Mouse (Mus musculus): ENCODE results near the gene Zfp689. TPM values are rescaled to one million over a fixed set of nuclear protein-coding genes. Genes with fewer than 3 reads are reported as not detected.

Gene Zfp689
- polyA plus RNA-seq, 1 experiment from 2014 or later = 2.1 TPM

GRCm38 (mm10) chr7:127426354-127426753 lies 22.6 kb downstream of the Zfp689 start:
- H3K4me3 ChIP-seq (ENCODE audit: low read depth, low read length) = no peak overlapping the region
- H3K27ac ChIP-seq (replicated peaks) = no peak overlapping the region
- WGBS = 60% methylated on average over 3 of the region's 3 CpGs
- TF ChIP-seq CTCF (IDR thresholded peaks at IDR 0.05; ENCODE audit: low read depth) = no peak
- TF ChIP-seq EP300 (optimal IDR thresholded peaks at IDR 0.05) = no peak
- H3K9ac ChIP-seq (ENCODE audit: low read length) = no peak overlapping the region
- H3K4me1 ChIP-seq (replicated peaks; ENCODE audit: control insufficient read depth, insufficient read depth) = peaks cover under 1% of the 10 kb centered on the region; the same call in 1 of the 2 replicates
- H3K9me3 ChIP-seq (ENCODE audit: control insufficient read depth, low read length) = no peaks in the 10 kb centered on the region
- H3K4me2 ChIP-seq (replicated peaks; ENCODE audit: low read depth) = no peak overlapping the region
- no peaks in the 10 kb centered on the region for H3K27me3 ChIP-seq (ENCODE audit: control insufficient read depth, insufficient read depth, low read length)
- no peak for ATAC-seq (ENCODE audit: low FRiP score, low TSS enrichment)
- no peak for DNase-seq (ENCODE audit: low spot score)
- no peaks in the 10 kb centered on the region for H3K36me3 ChIP-seq (ENCODE audit: control insufficient read depth, insufficient read depth, low read length)

- TF ChIP-seq CTCF (IDR thresholded peaks at IDR 0.05; ENCODE audit: low read depth) = no peak
- TF ChIP-seq EP300 (optimal IDR thresholded peaks at IDR 0.05) = no peak
- Histone ChIP-seq H3K4me2 (replicated peaks; ENCODE audit: low read depth) (no peak overlapping the region), H3K27ac (replicated peaks) (no peak overlapping the region), H3K27me3 (ENCODE audit: control insufficient read depth, insufficient read depth, low read length) (no peaks in the 10 kb centered on the region), H3K9me3 (ENCODE audit: control insufficient read depth, low read length) (no peaks in the 10 kb centered on the region), H3K4me3 (ENCODE audit: low read depth, low read length) (no peak overlapping the region), H3K36me3 (ENCODE audit: control insufficient read depth, insufficient read depth, low read length) (no peaks in the 10 kb centered on the region), H3K4me1 (replicated peaks; ENCODE audit: control insufficient read depth, insufficient read depth) (peaks cover 5% of the 10 kb centered on the region; the same call in 1 of the 2 replicates), H3K9ac (ENCODE audit: low read length) (no peak overlapping the region)
- DNase-seq (ENCODE audit: low spot score) = no peak
- 82% methylated on average over 2 of the region's 2 CpGs for WGBS
- ATAC-seq (ENCODE audit: low FRiP score, low TSS enrichment) = no peak; the same call in 1 of the 2 replicates
Measured at GRCm38 (mm10) chr7:127425911-127426310, 23.0 kb downstream of the Zfp689 start.

GRCm38 (mm10) chr7:127425291-127425690 lies 23.7 kb downstream of the Zfp689 start:
- 84% methylated on average over 3 of the region's 3 CpGs for WGBS
- ATAC-seq (ENCODE audit: low FRiP score, low TSS enrichment) (no peak), DNase-seq (ENCODE audit: low spot score) (no peak)
- no peak overlapping the region for H3K27ac ChIP-seq (replicated peaks)
- peaks cover 5% of the 10 kb centered on the region; the same call in 1 of the 2 replicates for H3K4me1 ChIP-seq (replicated peaks; ENCODE audit: control insufficient read depth, insufficient read depth)
- H3K4me2 ChIP-seq (replicated peaks; ENCODE audit: low read depth) = no peak overlapping the region
- H3K9ac ChIP-seq (ENCODE audit: low read length) = no peak overlapping the region
- H3K36me3 ChIP-seq (ENCODE audit: control insufficient read depth, insufficient read depth, low read length) = no peaks in the 10 kb centered on the region
- H3K4me3 ChIP-seq (ENCODE audit: low read depth, low read length) = no peak overlapping the region
- H3K9me3 ChIP-seq (ENCODE audit: control insufficient read depth, low read length) = no peaks in the 10 kb centered on the region
- TF ChIP-seq CTCF (IDR thresholded peaks at IDR 0.05; ENCODE audit: low read depth) = no peak
- no peaks in the 10 kb centered on the region for H3K27me3 ChIP-seq (ENCODE audit: control insufficient read depth, insufficient read depth, low read length)

- ATAC-seq (ENCODE audit: low FRiP score, low TSS enrichment) = peak; percentile 41; the same call in 1 of the 2 replicates
- Histone ChIP-seq H3K9ac (ENCODE audit: low read length) (peak overlapping the region; percentile 83; the same call in 1 of the 2 replicates), H3K9me3 (ENCODE audit: control insufficient read depth, low read length) (no peaks in the 10 kb centered on the region)
Measured at GRCm38 (mm10) chr7:127422247-127422646, 26.7 kb downstream of the Zfp689 start.

GRCm38 (mm10) chr7:127421388-127422191 lies 27.4 kb downstream of the Zfp689 start, which contains the start of gene Zfp688:
Gene Zfp688 (minus strand): TSS chr7:127422068.
- Histone ChIP-seq H3K36me3 (ENCODE audit: control insufficient read depth, insufficient read depth, low read length) (0 out of 2 replicates have a peak, but pooled peaks cover 3% of the 10 kb centered on the region), H3K27ac (replicated peaks) (peak within 1 kb of the TSS; percentile 56; the same call in 1 of the 2 replicates), H3K27me3 (ENCODE audit: control insufficient read depth, insufficient read depth, low read length) (no peaks in the 10 kb centered on the region), H3K4me3 (ENCODE audit: low read depth, low read length) (peak within 1 kb of the TSS; percentile 75), H3K9me3 (ENCODE audit: control insufficient read depth, low read length) (no peaks in the 10 kb centered on the region), H3K9ac (ENCODE audit: low read length) (peak within 1 kb of the TSS; percentile 83), H3K4me2 (replicated peaks; ENCODE audit: low read depth) (peak within 1 kb of the TSS; percentile 93), H3K4me1 (replicated peaks; ENCODE audit: control insufficient read depth, insufficient read depth) (peaks cover 5% of the 10 kb centered on the region; the same call in 1 of the 2 replicates)
- ATAC-seq (ENCODE audit: low FRiP score, low TSS enrichment) (peak; percentile 96), DNase-seq (ENCODE audit: low spot score) (peak; percentile 97)
- 1% methylated on average over 47 of the region's 48 CpGs for WGBS
- TF ChIP-seq CTCF (IDR thresholded peaks at IDR 0.05; ENCODE audit: low read depth) (peak; percentile 39; the same call in 1 of the 2 replicates), EP300 (optimal IDR thresholded peaks at IDR 0.05) (no peak)

More at GRCm38 (mm10) chr7:127422247-127422646, 26.7 kb downstream of the Zfp689 start:
- TF ChIP-seq CTCF (IDR thresholded peaks at IDR 0.05; ENCODE audit: low read depth) = no peak
- Histone ChIP-seq H3K36me3 (ENCODE audit: control insufficient read depth, insufficient read depth, low read length) (0 out of 2 replicates have a peak, but pooled peaks cover 3% of the 10 kb centered on the region), H3K4me2 (replicated peaks; ENCODE audit: low read depth) (peak overlapping the region; percentile 93), H3K27ac (replicated peaks) (no peak overlapping the region), H3K4me3 (ENCODE audit: low read depth, low read length) (peak overlapping the region; percentile 75), H3K27me3 (ENCODE audit: control insufficient read depth, insufficient read depth, low read length) (no peaks in the 10 kb centered on the region), H3K4me1 (replicated peaks; ENCODE audit: control insufficient read depth, insufficient read depth) (peaks cover 5% of the 10 kb centered on the region; the same call in 1 of the 2 replicates)
- no peak for DNase-seq (ENCODE audit: low spot score)
- WGBS = under 1% methylated on average over 15 of the region's 15 CpGs

GRCm38 (mm10) chr7:127411418-127411817 lies 37.5 kb downstream of the Zfp689 start:
- 77% methylated on average over 2 of the region's 2 CpGs for WGBS
- H3K9ac ChIP-seq (ENCODE audit: low read length) = no peak overlapping the region
- H3K27me3 ChIP-seq (ENCODE audit: control insufficient read depth, insufficient read depth, low read length) = no peaks in the 10 kb centered on the region
- H3K4me1 ChIP-seq (replicated peaks; ENCODE audit: control insufficient read depth, insufficient read depth) = no peaks in the 10 kb centered on the region
- H3K9me3 ChIP-seq (ENCODE audit: control insufficient read depth, low read length) = no peaks in the 10 kb centered on the region
- no peak overlapping the region for H3K4me2 ChIP-seq (replicated peaks; ENCODE audit: low read depth)
- no peak for ATAC-seq (ENCODE audit: low FRiP score, low TSS enrichment)
- TF ChIP-seq EP300 (optimal IDR thresholded peaks at IDR 0.05) (no peak), CTCF (IDR thresholded peaks at IDR 0.05; ENCODE audit: low read depth) (no peak)
- no peak overlapping the region for H3K27ac ChIP-seq (replicated peaks)
- no peak overlapping the region for H3K4me3 ChIP-seq (ENCODE audit: low read depth, low read length)
- H3K36me3 ChIP-seq (ENCODE audit: control insufficient read depth, insufficient read depth, low read length) = no peaks in the 10 kb centered on the region
- no peak for DNase-seq (ENCODE audit: low spot score)

Data from stomach, postnatal 0 days (tissue).